Mouse (Mus musculus) CD4-positive helper T cell, adult 2 months (primary cell): ENCODE measurements at regions not wholly inside any gene's neighbourhood (a gene's known extent, or its start where the extent isn't known, plus 50 kb on each side); places are given as distances from the start of the nearest gene placed in this dataset.

Source experiments
- DNase-seq: peaks from one replicate; pipeline ENCODE4 v3.0.0-alpha.2; 2012; ENCODE audit warnings: low read depth, missing footprints, low spot score

DNA sequence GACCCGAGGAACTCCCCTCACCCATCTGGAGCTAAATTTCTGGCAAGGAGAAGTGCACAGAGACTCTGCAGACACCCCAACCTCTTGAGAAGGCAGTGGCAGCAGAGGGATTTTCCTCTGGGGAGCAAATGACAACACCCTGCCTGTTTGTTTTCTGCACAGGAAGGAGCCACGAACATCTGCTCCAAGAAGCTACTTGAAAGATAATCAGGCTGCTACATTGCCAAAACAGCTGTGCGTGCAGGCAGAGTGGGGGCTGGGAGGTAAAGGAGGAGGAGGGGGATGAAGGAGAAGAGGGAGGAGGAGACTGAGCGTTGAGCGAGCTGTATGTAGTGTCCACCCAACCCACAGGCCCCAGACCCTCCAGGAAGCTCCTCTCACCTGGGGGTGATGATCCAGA lies 149.0 kb downstream of the Rplp1 start:
- peak; percentile 34 for DNase-seq

DNA sequence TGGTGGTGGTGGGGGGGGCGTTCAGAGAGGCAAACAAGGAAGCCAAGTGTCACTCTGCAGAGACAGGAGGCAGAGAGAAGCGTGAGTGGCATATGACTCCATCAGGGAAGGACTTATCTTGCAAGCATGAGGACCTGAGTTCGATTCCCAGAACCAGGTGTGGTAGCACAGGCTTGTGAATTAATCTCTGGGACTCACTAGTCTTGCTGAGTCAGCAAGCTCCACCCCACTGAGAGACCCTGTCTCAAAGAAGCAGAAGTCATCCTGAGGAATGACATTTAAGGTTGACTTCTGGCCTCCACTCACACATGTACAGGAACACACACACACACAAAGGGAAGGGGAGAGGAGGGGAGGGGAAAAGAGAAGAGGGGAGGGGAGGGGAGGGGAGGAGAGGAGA lies 156.5 kb downstream of the Rplp1 start:
- no peak for DNase-seq

DNA sequence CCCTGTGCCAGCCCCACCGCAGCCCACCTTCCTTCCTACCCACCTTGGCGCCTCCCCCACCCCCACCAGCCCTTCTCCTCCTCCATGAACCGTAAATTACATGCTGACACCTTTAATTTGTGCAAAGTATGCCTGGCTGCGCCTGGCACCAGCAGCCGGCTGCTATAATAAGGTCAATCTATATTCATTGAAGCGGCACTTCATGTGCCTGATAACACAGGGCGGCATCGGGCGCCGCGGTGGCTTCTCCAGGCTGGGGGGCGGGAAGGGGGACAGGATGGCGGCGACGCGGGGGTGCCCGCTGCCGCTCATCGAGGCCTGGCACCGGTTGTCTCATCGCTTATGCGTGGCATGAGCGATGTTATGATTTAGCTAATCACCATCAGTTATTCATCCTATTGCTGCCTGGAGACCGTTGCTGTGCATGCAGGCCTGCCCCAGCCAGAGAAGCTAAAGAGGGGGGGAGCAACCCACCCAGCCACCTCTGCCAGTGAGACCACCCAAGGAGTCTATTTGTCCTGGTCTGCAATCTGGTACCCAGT lies 157.5 kb downstream of the Rplp1 start:
- DNase-seq = no peak

DNA sequence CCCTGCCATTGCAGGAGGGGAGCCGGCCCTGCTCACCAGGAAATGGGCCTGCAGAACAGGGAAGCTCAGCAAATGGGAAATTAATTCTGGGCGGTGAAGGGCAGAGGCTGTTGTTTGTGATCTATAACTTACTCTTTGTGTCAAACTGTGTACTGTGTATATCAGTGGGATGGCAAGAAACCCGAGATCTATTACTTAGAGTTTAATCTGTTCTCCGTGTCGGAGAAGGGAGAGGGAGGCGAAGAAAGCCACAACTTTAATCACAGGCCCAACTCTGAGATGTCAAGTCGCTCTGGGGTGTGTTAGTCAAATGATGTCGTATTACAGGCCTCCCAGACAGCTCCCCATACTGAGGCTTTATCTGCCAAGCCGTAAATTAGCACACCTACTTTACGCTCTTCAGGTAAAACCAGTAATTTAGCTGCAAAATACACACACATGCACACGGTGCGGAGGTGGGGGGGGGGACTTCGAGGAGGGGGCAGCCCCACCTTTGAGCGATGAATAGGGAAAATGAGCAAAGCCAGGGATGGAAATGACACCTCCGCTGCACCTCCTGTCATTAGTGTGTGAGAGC lies 158.0 kb downstream of the Rplp1 start:
- DNase-seq = no peak

DNA sequence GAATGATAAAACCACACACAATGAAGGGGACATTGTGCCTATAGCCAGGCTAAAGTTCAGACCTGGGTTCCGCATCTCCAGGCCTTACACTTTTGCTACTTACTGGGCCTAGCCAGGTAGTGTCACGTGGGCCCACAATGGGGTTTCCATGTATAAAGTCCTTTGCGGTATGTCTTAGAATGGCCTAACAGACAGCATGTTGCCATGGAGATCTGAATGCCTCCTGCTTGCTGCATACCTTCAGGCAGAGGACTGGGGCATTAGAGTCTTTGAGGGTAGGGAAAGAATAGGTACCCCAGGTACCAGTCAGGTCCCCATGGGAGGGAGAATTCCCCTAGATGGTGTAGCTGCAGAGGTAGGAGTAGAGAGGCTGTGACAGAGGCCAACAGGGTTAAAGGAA lies 159.0 kb downstream of the Rplp1 start:
- peak; percentile 41 for DNase-seq

DNA sequence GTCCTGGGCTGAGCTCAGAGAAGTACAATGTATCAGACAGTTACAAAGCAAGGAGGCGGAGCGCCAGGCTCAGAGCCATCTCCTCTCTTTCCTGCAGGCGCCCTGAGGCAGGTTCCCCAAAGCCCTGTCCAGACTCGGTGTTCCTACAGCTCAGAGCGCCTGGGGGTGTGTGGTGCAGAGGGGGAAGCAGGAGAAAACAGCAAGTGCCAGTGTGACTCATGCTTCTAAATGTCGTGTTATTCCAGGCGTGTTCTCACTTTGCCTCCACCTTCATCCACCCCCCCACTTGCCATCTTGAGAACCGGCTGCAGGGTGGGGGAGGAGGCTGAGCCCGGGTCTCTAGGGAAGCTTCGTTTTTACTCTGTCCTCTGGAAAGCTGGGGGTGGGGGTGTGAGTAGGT lies 160.5 kb downstream of the Rplp1 start:
- peak; percentile 59 for DNase-seq

DNA sequence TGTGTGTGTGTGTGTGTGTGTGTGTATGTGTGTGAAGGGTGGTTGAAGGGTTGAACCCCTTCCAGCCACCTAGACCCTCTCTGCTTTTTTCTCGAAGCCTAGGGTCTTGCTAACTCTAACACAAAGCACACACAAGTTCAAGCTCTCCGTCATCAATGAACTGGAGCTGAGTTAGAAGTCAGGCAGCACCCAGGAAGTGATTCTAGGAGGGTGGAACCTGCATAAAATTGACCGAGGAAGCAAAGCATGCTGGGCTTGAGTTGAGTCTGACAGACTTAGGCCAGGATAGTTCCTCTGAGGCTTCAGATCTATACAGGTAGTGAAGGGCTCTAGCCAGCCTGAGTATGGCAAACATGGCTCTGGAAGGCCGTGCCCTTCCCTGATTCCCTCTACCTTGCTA lies 165.1 kb downstream of the Rplp1 start:
- DNase-seq = peak; percentile 53

DNA sequence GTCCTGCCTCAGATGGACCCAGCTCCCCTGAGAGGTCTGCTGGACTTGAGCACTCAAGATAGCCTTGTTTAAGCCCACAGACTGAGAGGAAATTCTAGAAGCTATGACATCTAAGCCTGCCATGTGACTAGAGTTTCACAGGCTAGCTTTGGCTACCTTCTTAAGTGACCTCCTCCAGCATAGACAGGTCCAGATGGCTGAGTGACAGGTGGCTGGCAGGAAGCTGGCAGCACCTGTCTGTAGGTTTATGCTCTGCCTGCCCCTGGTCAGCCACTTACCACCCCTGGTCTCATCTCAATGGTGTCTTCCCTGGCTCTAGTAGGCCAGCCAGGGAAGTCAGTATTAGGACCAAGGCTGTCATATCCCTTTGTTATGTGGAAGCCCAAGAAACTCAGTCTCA lies 165.9 kb downstream of the Rplp1 start:
- DNase-seq = no peak

DNA sequence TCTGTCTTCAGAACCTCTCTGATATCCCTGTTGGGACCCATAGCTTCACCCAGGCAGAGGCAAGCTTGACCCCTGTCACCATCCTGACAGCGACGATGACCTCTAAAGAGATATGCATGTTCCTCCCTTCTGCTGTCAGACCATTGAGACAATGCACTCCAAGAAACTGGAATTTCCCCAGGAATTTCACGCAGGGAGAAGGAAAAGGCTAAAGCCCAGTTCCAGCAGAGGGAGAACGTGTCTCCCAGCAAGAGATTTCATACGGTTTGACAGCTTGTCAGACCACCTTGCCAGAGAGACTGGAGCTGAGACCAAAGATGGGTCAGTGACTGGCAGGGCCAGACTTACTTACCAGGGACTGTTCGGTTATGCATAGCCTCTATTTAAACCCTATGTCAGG lies 167.9 kb downstream of the Rplp1 start:
- DNase-seq = no peak

DNA sequence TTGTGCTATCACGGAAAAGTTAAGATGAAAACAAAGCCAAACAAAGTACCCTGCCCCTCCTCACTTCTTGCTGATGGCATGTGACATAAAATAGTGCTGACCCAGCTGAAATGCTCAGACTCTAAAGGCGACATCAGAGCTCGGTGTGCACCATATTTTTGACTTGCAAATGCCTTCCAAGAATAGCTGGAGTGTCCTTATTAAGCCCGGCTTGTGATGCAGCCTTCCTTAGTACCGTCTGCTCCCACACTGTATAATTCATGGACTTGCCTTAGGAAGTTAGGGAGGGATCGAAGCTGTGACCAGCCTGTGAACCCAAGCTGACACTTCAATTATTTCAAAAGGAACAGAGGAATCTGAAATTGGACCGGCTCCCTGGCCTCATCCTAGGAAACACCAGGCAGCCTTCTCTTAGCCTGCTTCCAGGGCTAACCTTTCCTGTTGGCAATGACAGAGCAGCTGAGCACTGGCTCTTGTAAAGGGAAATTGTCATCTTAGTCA lies 169.0 kb downstream of the Rplp1 start:
- DNase-seq = no peak

DNA sequence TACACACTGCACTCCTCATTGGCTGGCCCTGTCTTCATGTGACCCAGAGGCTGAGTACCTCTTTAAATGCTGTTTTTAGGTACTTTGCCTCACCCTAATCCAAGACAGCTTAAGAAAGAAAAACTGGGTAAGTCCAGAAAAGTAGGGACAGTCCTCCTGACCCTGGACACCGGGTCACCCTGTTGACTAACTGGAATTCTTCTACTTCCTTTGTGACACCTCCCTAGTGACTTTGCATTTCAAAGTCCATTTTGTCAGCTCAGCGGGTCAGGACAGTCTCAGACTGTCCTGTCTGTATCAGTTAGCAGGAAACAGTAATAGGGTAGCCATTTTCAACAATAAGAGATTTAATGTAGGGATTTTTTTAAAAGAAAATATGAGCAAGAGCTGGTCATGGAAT lies 180.8 kb downstream of the Rplp1 start:
- no peak for DNase-seq

DNA sequence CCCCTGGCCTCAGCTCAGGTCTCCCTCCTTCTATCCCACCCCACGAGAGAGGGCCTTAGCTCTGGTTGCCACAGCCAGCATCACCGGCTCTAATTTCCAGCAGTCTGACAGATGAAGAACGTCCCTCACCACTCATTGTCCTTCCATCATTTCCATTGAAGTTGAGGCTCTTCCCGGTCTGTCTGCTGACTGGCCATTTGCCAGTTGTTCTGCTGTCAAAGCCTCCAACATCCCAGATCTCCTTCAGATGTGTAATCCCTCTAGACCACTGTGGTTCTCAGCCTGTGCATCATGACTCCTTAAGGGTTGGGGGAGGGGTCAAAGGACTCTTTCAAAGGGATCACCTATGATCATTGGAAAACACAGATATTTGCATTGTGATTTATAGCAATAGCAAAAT lies 181.6 kb downstream of the Rplp1 start:
- no peak for DNase-seq

DNA sequence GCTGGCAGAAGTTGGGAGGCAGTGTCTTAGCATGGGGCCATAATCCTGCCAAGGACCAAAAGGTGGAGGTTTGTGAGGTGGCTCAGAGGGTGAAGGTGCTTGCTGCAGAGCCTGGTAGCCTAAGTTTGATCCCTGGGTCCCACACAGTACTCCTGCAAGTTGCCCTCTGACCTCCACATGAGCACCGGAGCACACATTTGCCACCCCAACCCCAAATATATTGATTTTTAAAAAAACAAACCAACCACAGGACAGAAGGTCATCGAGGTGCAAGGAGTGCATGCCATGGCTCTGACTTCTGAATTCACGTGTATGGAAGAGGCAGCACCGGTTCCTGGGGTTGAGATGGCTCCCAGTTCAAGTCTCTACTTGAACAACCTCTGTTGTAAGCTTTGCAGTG lies 186.2 kb downstream of the Rplp1 start:
- DNase-seq = no peak

DNA sequence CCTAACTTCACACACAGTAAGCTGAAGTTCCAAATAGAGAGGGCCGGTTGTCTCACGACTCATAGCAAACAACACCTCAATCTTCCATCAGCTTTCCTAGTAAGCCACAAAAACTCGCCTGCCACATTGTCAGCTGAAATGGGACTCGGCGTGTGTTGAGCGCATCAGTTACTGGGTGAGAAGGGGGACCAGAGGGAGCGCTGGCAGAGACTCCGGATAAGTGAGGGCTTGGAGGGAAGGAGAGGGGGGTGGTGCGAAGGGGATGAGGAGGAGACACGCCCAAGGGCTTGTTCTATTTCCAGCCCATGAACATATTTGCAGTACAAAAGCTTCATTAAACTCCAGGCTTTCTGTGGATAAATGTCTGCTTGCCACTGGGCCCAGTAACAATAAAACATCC lies 186.7 kb downstream of the Rplp1 start:
- DNase-seq = no peak

DNA sequence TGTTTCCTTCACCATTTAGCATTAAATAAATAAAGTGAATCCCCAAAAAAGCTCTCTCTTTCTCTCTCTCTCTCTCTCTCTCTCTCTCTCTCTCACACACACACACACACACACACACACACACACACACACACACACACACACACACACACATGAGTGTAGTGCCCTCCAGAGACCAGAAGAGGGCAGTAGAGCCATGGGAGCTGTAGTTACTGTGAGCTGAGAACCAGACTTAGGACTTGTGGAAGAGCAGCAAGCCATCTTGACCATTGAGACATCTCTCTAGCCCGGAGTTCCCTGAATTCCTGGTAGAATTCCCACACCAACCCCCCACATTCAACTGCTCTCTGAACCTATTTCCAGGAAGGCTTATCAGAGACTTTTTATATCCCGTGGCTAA lies 190.3 kb downstream of the Rplp1 start:
- no peak for DNase-seq

DNA sequence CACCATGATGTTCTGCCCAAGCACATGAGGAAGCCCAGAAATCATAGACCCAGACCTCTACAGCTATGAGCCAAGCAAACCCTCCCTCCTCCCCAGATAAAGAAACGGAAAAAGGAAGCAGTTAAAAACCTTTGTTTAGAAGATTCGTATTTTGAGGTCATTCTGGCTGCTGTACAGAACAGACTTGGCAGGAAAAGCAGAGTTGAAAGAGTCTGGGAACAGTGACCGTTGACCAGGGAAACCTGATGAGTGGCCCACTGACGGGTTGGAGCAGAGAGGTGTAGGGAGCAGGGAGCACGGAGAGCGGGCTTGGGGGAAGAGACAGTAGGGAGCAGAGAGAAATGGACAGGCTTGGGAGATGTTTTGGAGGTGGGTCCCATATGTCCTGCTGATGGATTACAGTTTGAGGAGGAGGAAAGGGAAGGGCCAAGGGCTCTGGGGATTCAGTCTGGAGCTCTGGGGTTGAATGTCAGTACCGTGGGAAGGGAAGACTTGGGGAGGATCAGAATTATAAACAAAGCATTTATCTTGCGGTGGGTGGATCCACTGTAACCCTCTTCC lies 191.2 kb downstream of the Rplp1 start:
- DNase-seq = no peak

DNA sequence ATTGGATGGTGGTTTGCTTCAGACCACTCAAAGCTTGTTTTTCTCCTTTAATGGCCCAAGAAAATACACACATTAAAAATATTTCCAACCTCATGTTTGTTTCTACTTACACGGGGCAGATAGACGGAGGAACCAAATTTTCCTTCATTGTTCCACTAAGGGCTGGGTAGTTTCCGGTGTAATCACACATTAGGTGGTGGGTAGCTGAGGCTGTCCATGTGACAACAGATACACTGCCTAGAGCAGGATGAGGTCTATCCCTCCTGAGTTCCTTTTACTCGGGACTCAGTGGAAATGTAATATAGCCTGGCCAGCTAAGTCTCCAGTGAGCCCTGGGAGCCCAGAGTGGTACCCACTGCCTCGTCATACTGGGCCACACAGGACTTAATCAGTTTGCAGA lies 192.5 kb downstream of the Rplp1 start:
- DNase-seq = peak; percentile 55

DNA sequence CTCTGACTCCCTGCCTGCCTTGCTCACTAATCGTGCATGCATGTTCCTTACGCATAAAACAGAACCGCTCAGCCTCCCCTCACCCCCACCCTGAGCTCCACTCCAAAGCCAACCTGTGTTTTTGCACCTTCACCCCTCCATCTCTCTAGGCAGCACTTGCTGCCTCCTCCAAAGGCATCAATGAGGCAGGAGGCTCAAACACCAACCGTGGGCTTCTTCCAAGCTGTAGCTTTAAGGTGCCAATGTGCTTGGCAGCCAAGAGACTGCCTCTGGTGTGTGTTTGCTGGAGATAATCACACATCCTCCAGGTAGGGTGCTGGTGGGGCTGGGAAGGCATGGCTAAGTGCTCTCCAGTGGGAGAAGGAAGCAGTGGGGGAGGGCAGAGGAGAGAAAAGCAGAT lies 193.3 kb downstream of the Rplp1 start:
- DNase-seq = no peak

DNA sequence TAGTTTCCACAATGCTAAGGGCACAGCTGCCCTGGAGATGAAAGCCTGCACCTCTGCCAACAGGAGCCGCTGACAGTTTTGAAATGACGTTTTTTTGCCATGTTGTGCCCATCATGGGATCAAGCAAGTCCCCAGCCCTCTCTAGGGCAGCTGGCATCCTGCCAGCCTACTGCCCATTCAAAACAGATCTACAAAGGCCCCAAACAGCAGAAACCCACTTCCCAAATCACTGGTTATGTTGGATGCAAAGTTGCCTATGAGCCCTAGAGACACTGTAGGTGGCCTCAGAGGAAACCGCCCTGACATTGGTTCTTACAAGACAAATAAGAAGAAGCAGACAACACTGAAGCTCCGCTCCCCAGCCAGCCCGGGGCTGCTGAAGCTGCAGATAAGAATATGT lies 194.1 kb downstream of the Rplp1 start:
- DNase-seq = peak; percentile 74

DNA sequence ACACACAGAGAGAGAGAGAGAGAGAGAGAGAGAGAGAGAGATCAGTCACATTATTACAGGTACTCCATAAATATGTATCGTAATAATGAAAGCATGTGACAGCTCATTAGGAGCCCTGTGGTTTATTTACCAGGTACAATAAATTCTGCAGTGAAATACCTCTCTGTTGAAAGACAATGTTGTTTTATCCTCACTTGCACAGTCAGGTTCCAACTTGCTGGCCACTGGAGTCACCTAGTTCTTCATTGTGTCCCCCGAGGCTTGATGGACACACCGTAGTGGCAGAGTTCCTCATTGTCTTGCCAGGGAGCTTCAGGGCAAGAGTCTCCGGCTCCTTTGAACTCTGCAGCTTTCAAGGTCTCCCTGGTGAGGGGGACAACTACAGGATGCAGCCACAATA lies 197.6 kb downstream of the Rplp1 start:
- no peak for DNase-seq

DNA sequence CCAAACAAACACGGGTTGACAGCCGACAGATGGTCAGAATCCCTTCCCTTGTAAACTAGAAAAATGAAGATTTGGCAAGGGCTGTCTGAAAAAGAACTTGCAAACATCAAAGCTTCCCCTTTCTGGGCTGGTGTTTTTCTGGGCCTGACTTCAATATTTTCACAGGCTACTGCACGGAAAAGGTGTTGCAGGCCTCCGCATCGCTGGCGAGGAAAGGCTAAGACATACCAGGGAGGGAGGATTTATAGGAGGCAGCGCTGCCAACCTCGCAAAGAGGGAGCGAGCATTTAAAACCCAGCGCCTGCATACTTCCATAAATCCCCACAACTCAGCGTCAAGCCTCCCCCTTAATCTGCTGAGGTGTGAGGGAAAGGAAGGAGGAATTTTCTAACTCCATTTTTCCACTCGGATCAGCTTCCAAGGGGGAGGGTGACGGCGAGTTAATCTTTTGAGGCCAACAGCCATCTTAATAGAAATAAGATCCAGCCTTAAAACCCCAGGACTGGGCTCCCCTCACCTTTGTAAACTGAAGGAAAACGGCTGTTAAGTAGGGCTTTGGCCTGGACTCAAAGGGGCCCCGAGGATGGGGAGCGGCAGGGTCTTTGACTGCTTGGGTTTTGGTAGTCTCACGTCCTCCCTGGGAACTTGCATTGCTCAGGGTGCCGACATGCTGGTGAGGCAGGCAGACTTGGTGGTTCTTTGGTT lies 199.9 kb downstream of the Rplp1 start:
- no peak for DNase-seq

DNA sequence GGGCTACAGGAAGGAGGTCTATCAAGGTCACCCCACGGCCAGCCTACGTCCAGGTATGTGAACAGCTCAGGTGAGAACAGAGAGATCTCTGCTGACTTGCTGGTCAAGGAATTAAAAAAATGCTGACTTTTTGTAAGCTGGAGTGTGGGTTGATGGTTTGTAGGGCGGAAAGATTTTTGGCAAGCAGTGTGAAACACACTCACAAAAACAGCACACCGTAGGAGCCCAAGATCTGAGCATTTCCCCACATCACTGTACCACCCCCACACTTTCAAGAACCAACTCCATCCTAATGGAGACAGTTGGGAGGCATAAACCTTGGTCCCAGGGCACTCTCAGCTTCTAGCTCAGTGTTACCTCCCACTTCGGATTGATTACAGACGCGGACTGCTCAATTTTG lies 200.5 kb downstream of the Rplp1 start:
- no peak for DNase-seq

DNA sequence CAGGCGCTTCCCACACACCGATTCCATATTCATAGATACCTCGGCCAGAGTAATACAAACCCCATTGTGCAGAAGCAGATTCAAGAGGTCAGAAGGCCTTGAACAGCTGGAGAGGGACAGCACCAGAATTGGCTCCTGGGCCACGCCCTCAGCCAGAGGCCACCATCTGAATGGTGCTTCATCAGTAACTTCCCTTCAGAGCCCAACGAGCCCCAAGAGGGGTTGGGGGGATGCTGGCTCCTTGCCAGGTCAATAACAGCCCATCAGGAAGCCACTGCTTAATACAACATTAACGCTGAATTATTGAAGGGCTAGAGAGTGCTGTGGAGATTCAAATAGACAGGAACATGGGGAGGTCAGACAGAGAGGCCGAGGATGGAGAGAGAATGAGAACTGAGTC lies 203.0 kb downstream of the Rplp1 start:
- DNase-seq = no peak
